Mouse (Mus musculus) layer of hippocampus, adult 18-20 months (tissue): ENCODE results near the gene Cspg5. TPM values are rescaled to one million over a fixed set of nuclear protein-coding genes. Genes with fewer than 3 reads are reported as not detected.

ENCODE experiments used
- DNase-seq, 2 experiments: peaks; one replicate each; pipeline ENCODE4 v3.0.0; 2022; ENCODE audit warnings: low spot score in 2 of 2
- long read RNA-seq: library from polyadenylated mRNA; stranded (forward); transcript quantifications from one replicate; pipeline ENCODE4 v2.0.0, GENCODE M21; 2021
- total RNA-seq, 2 experiments: library from RNA; stranded (reverse); gene quantifications; 2 replicates each; pipeline ENCODE4 v1.2.3; 2021

Cspg5 gene
- total RNA-seq = 100 to 1,000 TPM; 288 to 297 TPM
- long read RNA-seq, full-length matches to known transcripts = 226 of 247 reads
- long read RNA-seq, partial matches to known transcripts = 6 of 247 reads
- long read RNA-seq, other reads (novel, unspliced or antisense) = 15 of 247 reads

- DNase-seq = no peak
Measured at GRCm38 (mm10) chr9:110243221-110243833, at the start of gene Cspg5. TSS of gene Cspg5 (plus strand) at chr9:110243783.

- no peak for DNase-seq
Measured at GRCm38 (mm10) chr9:110199870-110200269, 43.7 kb upstream of the Cspg5 start.

GRCm38 (mm10) chr9:110205526-110206404 lies 37.8 kb upstream of the Cspg5 start:
- DNase-seq = peak; percentile 19 to 80

- DNase-seq = no peak
Measured at GRCm38 (mm10) chr9:110206437-110206836, 37.1 kb upstream of the Cspg5 start.

- no peak for DNase-seq
Measured at GRCm38 (mm10) chr9:110208265-110208664, 35.3 kb upstream of the Cspg5 start.

GRCm38 (mm10) chr9:110208967-110209366 lies 34.6 kb upstream of the Cspg5 start:
- no peak for DNase-seq

- DNase-seq = peak in 1 of 2 experiments; percentile 62
Measured at GRCm38 (mm10) chr9:110224273-110224672, 19.3 kb upstream of the Cspg5 start.

- no peak for DNase-seq
Measured at GRCm38 (mm10) chr9:110226191-110226590, 17.4 kb upstream of the Cspg5 start.

- DNase-seq = no peak
Measured at GRCm38 (mm10) chr9:110228671-110229070, 14.9 kb upstream of the Cspg5 start.

- DNase-seq = no peak
Measured at GRCm38 (mm10) chr9:110229112-110229511, 14.5 kb upstream of the Cspg5 start.

GRCm38 (mm10) chr9:110229566-110230248 lies 13.9 kb upstream of the Cspg5 start:
- DNase-seq = no peak

GRCm38 (mm10) chr9:110230395-110231071 lies 13.1 kb upstream of the Cspg5 start:
- DNase-seq = no peak

GRCm38 (mm10) chr9:110234962-110235361 lies 8.6 kb upstream of the Cspg5 start:
- DNase-seq = no peak

- no peak for DNase-seq
Measured at GRCm38 (mm10) chr9:110244567-110244888, 945 bp downstream of the Cspg5 start.

- DNase-seq = peak; percentile 76 to 80
Measured at GRCm38 (mm10) chr9:110244889-110245589, 1.5 kb downstream of the Cspg5 start.

GRCm38 (mm10) chr9:110245590-110246320 lies 2.2 kb downstream of the Cspg5 start:
- peak; percentile 46 to 53 for DNase-seq

- peak in 1 of 2 experiments; percentile 20 for DNase-seq
Measured at GRCm38 (mm10) chr9:110246321-110246640, 2.7 kb downstream of the Cspg5 start.

- no peak for DNase-seq
Measured at GRCm38 (mm10) chr9:110247049-110247448, 3.5 kb downstream of the Cspg5 start.

- DNase-seq = no peak
Measured at GRCm38 (mm10) chr9:110248861-110249260, 5.3 kb downstream of the Cspg5 start.
